Mouse (Mus musculus) forebrain, embryonic 10.5 days (tissue): ENCODE results near the gene Prr7. TPM values are rescaled to one million over a fixed set of nuclear protein-coding genes. Genes with fewer than 3 reads are reported as not detected.

Source experiments
- DNase-seq: peaks from one replicate; pipeline ENCODE4 v3.0.0-alpha.2; 2017; ENCODE audit warnings: low spot score; ENCODE audit errors: extremely low spot score
- H3K27ac ChIP-seq: fragments of 300-500 bp; sonication (generic); 2 replicates; pipeline ENCODE4 v1.5.1; 2016; ENCODE audit warnings: mild to moderate bottlenecking
- H3K27me3 ChIP-seq: fragments of 300-500 bp; sonication (generic); 2 replicates; pipeline ENCODE4 v1.6.1; 2016; ENCODE audit warnings: mild to moderate bottlenecking; ENCODE audit not compliant: poor library complexity, severe bottlenecking
- H3K36me3 ChIP-seq: fragments of 300-500 bp; sonication (generic); replicated peaks from 2 replicates; pipeline ENCODE4 v1.6.1; 2016; ENCODE audit warnings: mild to moderate bottlenecking, moderate library complexity
- H3K4me1 ChIP-seq: fragments of 300-500 bp; sonication (generic); 2 replicates; pipeline ENCODE4 v1.6.1; 2016
- H3K4me3 ChIP-seq: fragments of 300-500 bp; sonication (generic); 2 replicates; pipeline ENCODE4 v1.5.1; 2016; ENCODE audit warnings: mild to moderate bottlenecking, moderate library complexity
- H3K9me3 ChIP-seq: fragments of 300-500 bp; sonication (generic); 2 replicates; pipeline ENCODE4 v1.6.1; 2016; ENCODE audit warnings: mild to moderate bottlenecking, moderate library complexity
- WGBS: fragments of 180-500 bp; shearing (Covaris S2); methylation state at CpG from one replicate; pipeline ENCODE4 v1.1.7; 2016; 5-methylcytosine and 5-hydroxymethylcytosine counted together
- polyA plus RNA-seq: library from polyadenylated mRNA; unstranded; fragments of >200 nt; fragmentation: Nextera tagmentation; extraction: Ambion mirVana; gene quantifications from 2 replicates; pipeline ENCODE4 v1.2.1, GENCODE M21; 2016

Gene Prr7
- 0.75 and 0.88 TPM in 2 replicates for polyA plus RNA-seq

- Histone ChIP-seq H3K27ac (peak within 1 kb of the TSS; percentile 97), H3K4me3 (peak within 1 kb of the TSS; percentile 76), H3K9me3 (no peaks in the 10 kb centered on the region), H3K36me3 (peaks cover 36% of the 10 kb centered on the region), H3K27me3 (0 out of 2 replicates have a peak, but pooled peaks cover under 1% of the 10 kb centered on the region), H3K4me1 (peaks cover 72% of the 10 kb centered on the region)
- peak; percentile 84 for DNase-seq
- under 1% methylated on average over 80 of the region's 84 CpGs for WGBS
Observed at GRCm38 (mm10) chr13:55464027-55464884, at the start of gene Prr7. Prr7 (plus strand) TSS chr13:55464267.

GRCm38 (mm10) chr13:55414743-55415380 lies 49.2 kb upstream of the Prr7 start, which contains the start of gene Pfn3:
Pfn3 (minus strand) TSS chr13:55415232.
- H3K27ac ChIP-seq, result peak within 1 kb of the TSS; percentile 67; the same call in 1 of the 2 replicates
- H3K36me3 ChIP-seq, result no peaks in the 10 kb centered on the region
- peak within 1 kb of the TSS; percentile 52 for H3K4me3 ChIP-seq
- peaks cover 71% of the 10 kb centered on the region for H3K27me3 ChIP-seq
- DNase-seq, result peak; percentile 51
- 12% methylated on average over 41 of the region's 41 CpGs for WGBS
- H3K9me3 ChIP-seq, result no peaks in the 10 kb centered on the region; the same call in none of the 2 replicates
- H3K4me1 ChIP-seq, result peaks cover 16% of the 10 kb centered on the region

GRCm38 (mm10) chr13:55418004-55418403 lies 46.1 kb upstream of the Prr7 start:
- DNase-seq, result peak; percentile 81
- WGBS, result 14% methylated on average over 12 of the region's 12 CpGs
- no peaks in the 10 kb centered on the region; the same call in none of the 2 replicates for H3K9me3 ChIP-seq
- peaks cover 38% of the 10 kb centered on the region for H3K4me1 ChIP-seq
- no peak overlapping the region for H3K27ac ChIP-seq
- peaks cover 87% of the 10 kb centered on the region for H3K27me3 ChIP-seq
- no peaks in the 10 kb centered on the region for H3K36me3 ChIP-seq
- peak overlapping the region; percentile 15; the same call in 1 of the 2 replicates for H3K4me3 ChIP-seq

GRCm38 (mm10) chr13:55419142-55419541 lies 44.9 kb upstream of the Prr7 start:
- Histone ChIP-seq H3K4me1 (peaks cover 38% of the 10 kb centered on the region), H3K36me3 (no peaks in the 10 kb centered on the region), H3K9me3 (no peaks in the 10 kb centered on the region; the same call in none of the 2 replicates), H3K27ac (no peak overlapping the region), H3K4me3 (no peak overlapping the region), H3K27me3 (peaks cover 76% of the 10 kb centered on the region)
- WGBS, result 91% methylated on average over 5 of the region's 5 CpGs
- no peak for DNase-seq

- Histone ChIP-seq H3K4me3 (peak overlapping the region; percentile 35; the same call in 1 of the 2 replicates), H3K36me3 (no peaks in the 10 kb centered on the region), H3K27me3 (peaks cover 64% of the 10 kb centered on the region), H3K27ac (no peak overlapping the region), H3K4me1 (peaks cover 30% of the 10 kb centered on the region), H3K9me3 (no peaks in the 10 kb centered on the region; the same call in none of the 2 replicates)
- no peak for DNase-seq
- WGBS, result 31% methylated on average over 51 of the region's 51 CpGs
Observed at GRCm38 (mm10) chr13:55420018-55420932, 43.8 kb upstream of the Prr7 start.

- peaks cover 60% of the 10 kb centered on the region for H3K27me3 ChIP-seq
- 16% methylated on average over 35 of the region's 35 CpGs for WGBS
Observed at GRCm38 (mm10) chr13:55420933-55421800, 42.9 kb upstream of the Prr7 start.

GRCm38 (mm10) chr13:55426613-55427012 lies 37.5 kb upstream of the Prr7 start, which contains the start of gene F12:
F12 (minus strand) TSS chr13:55426793.
- Histone ChIP-seq H3K9me3 (no peaks in the 10 kb centered on the region), H3K27me3 (peaks cover 12% of the 10 kb centered on the region), H3K4me3 (no peak within 1 kb of the TSS), H3K27ac (no peak within 1 kb of the TSS), H3K36me3 (no peaks in the 10 kb centered on the region), H3K4me1 (peaks cover 4% of the 10 kb centered on the region)
- WGBS, result 93% methylated on average over 10 of the region's 10 CpGs
- no peak for DNase-seq

More at GRCm38 (mm10) chr13:55420933-55421800, 42.9 kb upstream of the Prr7 start:
- Histone ChIP-seq H3K4me3 (peak overlapping the region; percentile 35), H3K27ac (peak overlapping the region; percentile 31; the same call in 1 of the 2 replicates), H3K36me3 (no peaks in the 10 kb centered on the region), H3K9me3 (no peaks in the 10 kb centered on the region; the same call in none of the 2 replicates), H3K4me1 (peaks cover 30% of the 10 kb centered on the region)
- DNase-seq, result peak; percentile 57

- no peak for DNase-seq
- 75% methylated on average over 12 of the region's 12 CpGs for WGBS
- Histone ChIP-seq H3K36me3 (no peaks in the 10 kb centered on the region), H3K27ac (no peak overlapping the region), H3K9me3 (peaks cover 10% of the 10 kb centered on the region; the same call in 1 of the 2 replicates), H3K4me3 (no peak overlapping the region), H3K4me1 (no peaks in the 10 kb centered on the region), H3K27me3 (no peaks in the 10 kb centered on the region)
Observed at GRCm38 (mm10) chr13:55429226-55429888, 34.7 kb upstream of the Prr7 start.

GRCm38 (mm10) chr13:55430566-55430965 lies 33.5 kb upstream of the Prr7 start:
- Histone ChIP-seq H3K27me3 (no peaks in the 10 kb centered on the region), H3K4me3 (no peak overlapping the region), H3K9me3 (peaks cover 14% of the 10 kb centered on the region; the same call in 1 of the 2 replicates), H3K36me3 (no peaks in the 10 kb centered on the region), H3K27ac (no peak overlapping the region), H3K4me1 (no peaks in the 10 kb centered on the region)
- WGBS, result 86% methylated on average over 2 of the region's 2 CpGs
- no peak for DNase-seq

GRCm38 (mm10) chr13:55431889-55432685 lies 32.0 kb upstream of the Prr7 start:
- no peaks in the 10 kb centered on the region for H3K27me3 ChIP-seq
- no peak overlapping the region for H3K4me3 ChIP-seq
- no peak overlapping the region for H3K27ac ChIP-seq
- no peaks in the 10 kb centered on the region for H3K36me3 ChIP-seq
- H3K9me3 ChIP-seq, result peaks cover 18% of the 10 kb centered on the region; the same call in 1 of the 2 replicates
- DNase-seq, result no peak
- no peaks in the 10 kb centered on the region for H3K4me1 ChIP-seq
- WGBS, result 83% methylated on average over 10 of the region's 10 CpGs
